13 mouse cellular contexts compared by ENCODE assay signal in the genomic region with DNA sequence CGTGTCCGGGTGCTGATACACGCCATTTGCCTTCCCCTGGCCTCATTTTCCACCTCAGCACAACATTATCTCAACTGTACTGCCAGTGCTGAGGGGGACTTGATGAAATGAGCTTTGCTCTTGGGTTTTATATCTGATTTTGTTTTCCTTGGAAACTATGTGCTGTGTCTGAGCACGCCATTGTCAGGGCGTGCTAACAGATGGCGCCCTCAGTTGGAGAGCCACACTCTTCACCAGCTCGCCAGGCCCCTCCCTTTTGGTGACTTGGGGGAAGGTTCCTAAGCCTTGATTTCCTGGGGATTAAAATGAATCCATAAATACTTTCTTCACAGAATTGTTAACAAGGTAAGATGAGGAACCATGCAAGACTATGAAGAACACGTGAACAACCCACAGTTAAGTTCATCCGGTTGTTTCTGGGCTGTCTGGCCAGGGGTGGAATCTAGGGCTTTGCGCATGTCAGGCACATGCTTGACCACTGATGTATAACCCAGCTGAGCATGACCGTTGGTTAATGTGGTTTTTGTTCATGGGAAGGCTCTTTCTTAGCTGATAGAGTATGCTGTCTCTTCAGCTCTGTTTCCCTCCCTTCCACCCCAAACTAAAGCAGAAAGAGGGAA.
DNase-seq lines count a peak whose midpoint lies in the region; ATAC-seq and TF ChIP-seq lines count a peak whose summit lies in the region.
"Had no signal": no experiment of that assay in that cellular context is flagged by ENCODE, and none has a peak within 500 bp of the region (broad histone marks: within the 10 kb centered on the region; RNA-seq: fewer than 3 reads in every experiment).

No protein-coding gene starts in this region.

- dilution Hi-C loops in CH12.LX (cut with MboI; ENCODE audit: extremely low pct_ligation_motif_present, extremely low pct_unique_long_range_greater_than_20kb, low sequenced_read_pairs): no loop called here

- H3K4me2 ChIP-seq in CH12.LX (ENCODE audit: insufficient read depth, low read depth, poor library complexity, severe bottlenecking): no peak overlapping the region
- no peak overlapping the region for H3K4me2 ChIP-seq in embryonic facial prominence, embryonic 15.5 days (replicated peaks)
- H3K4me2 ChIP-seq: midbrain, embryonic 13.5 days had no signal

- TF ChIP-seq EP300 in heart, adult 2 months (IDR thresholded peaks at IDR 0.05; ENCODE audit: insufficient read depth, low read depth, low read length): no peak
- no peak for TF ChIP-seq EP300 in CH12.LX (IDR thresholded peaks at IDR 0.05; ENCODE audit: low read length)

- peaks cover 14% of the 10 kb centered on the region for H3K79me2 ChIP-seq in heart, adult 2 months (replicated peaks; ENCODE audit: control insufficient read depth, insufficient read depth, low read length)
- no peaks in the 10 kb centered on the region for H3K79me2 ChIP-seq in CH12.LX (replicated peaks; ENCODE audit: control insufficient read depth, extremely low read depth, insufficient read depth, poor library complexity, severe bottlenecking)

- no peaks in the 10 kb centered on the region for H3K9me3 ChIP-seq in CH12.LX (replicated peaks; ENCODE audit: low read length)
- H3K9me3 ChIP-seq in embryonic facial prominence, embryonic 15.5 days (replicated peaks): no peaks in the 10 kb centered on the region
- H3K9me3 ChIP-seq: midbrain, embryonic 13.5 days had no signal

- no peak overlapping the region for H3K27ac ChIP-seq in heart, adult 2 months
- H3K27ac ChIP-seq in CH12.LX (ENCODE audit: insufficient read depth, low read depth): no peak overlapping the region
- H3K27ac ChIP-seq in embryonic facial prominence, embryonic 15.5 days (replicated peaks): peak overlapping the region; percentile 61
- H3K27ac ChIP-seq: midbrain, embryonic 13.5 days had no signal

- TF ChIP-seq POLR2A in heart, adult 2 months (IDR thresholded peaks at IDR 0.05; ENCODE audit: insufficient read depth, low read depth, low read length): no peak
- no peak for TF ChIP-seq POLR2A in CH12.LX (IDR thresholded peaks at IDR 0.05; ENCODE audit: low read depth, low read length)

- H3K4me1 ChIP-seq in heart, adult 2 months (ENCODE audit: control insufficient read depth, insufficient read depth, low read length): peaks cover 42% of the 10 kb centered on the region
- H3K4me1 ChIP-seq in CH12.LX (ENCODE audit: control insufficient read depth in 1 of 2, insufficient read depth in 2 of 2): no peaks in the 10 kb centered on the region
- peaks cover 80% of the 10 kb centered on the region for H3K4me1 ChIP-seq in embryonic facial prominence, embryonic 15.5 days

- peak; percentile 31; the same call in 1 of the 2 replicates for TF ChIP-seq CTCF in heart, adult 2 months (IDR thresholded peaks at IDR 0.05)
- TF ChIP-seq CTCF in CH12.LX (conservative IDR thresholded peaks at IDR 0.05 in 1 of 2, IDR thresholded peaks at IDR 0.05 in 1 of 2; ENCODE audit: low read depth in 2 of 2, low read length in 2 of 2): peak in 1 of 2 experiments; percentile 22; a peak in 1 of 4 replicates

- no peak overlapping the region for H3K4me3 ChIP-seq in heart, adult 2 months
- H3K4me3 ChIP-seq in CH12.LX (replicated peaks in 1 of 3; ENCODE audit: low read depth in 2 of 3, low read length in 2 of 3, poor library complexity in 1 of 3): no peak overlapping the region
- H3K4me3 ChIP-seq in embryonic facial prominence, embryonic 15.5 days (replicated peaks): no peak overlapping the region
- H3K4me3 ChIP-seq: midbrain, embryonic 13.5 days had no signal

- no peak overlapping the region for H3K9ac ChIP-seq in heart, adult 2 months (ENCODE audit: low read depth, low read length)
- no peak overlapping the region for H3K9ac ChIP-seq in CH12.LX (ENCODE audit: insufficient read depth, low read depth)
- no peak overlapping the region for H3K9ac ChIP-seq in embryonic facial prominence, embryonic 15.5 days
- H3K9ac ChIP-seq: midbrain, embryonic 13.5 days had no signal

- no peak for ATAC-seq in embryonic facial prominence, embryonic 15.5 days (ENCODE audit: insufficient number of reproducible peaks, low FRiP score, low TSS enrichment, low read depth)
- ATAC-seq: midbrain, embryonic 13.5 days had no signal

- H3K36me3 ChIP-seq in heart, adult 2 months (ENCODE audit: control insufficient read depth, insufficient read depth, low read length): peaks cover 60% of the 10 kb centered on the region
- peaks cover 32 to 85% of the 10 kb centered on the region in 2 experiments for H3K36me3 ChIP-seq in CH12.LX (replicated peaks in 1 of 2; ENCODE audit: control insufficient read depth in 1 of 2, insufficient read depth in 1 of 2, low read length in 1 of 2)
- H3K36me3 ChIP-seq in embryonic facial prominence, embryonic 15.5 days: peaks cover 79% of the 10 kb centered on the region

- 69% methylated on average over 11 of the region's 11 CpGs for WGBS in heart, adult 2 months
- WGBS in embryonic facial prominence, embryonic 15.5 days: 60% methylated on average over 11 of the region's 11 CpGs

- DNase-seq in heart, adult 2 months: no peak
- no peak for DNase-seq in heart, postnatal 25 days (ENCODE audit: low spot score)
- DNase-seq in CH12.LX (ENCODE audit: extremely low read depth): no peak
- peak; percentile 82 for DNase-seq in cerebellum, adult 11-12 months
- DNase-seq in thymus, postnatal 25 days: no peak
- DNase-seq in right cerebral cortex, postnatal 4 days: no peak
- DNase-seq: adrenal gland, postnatal 10 days; heart, postnatal 14 days; layer of hippocampus, adult 9-11 months; retina, postnatal 1 day; thymus, postnatal 14 days had no signal

- intact Hi-C loops in heart, adult 2 months (cut with DNase I): no loop called here
- intact Hi-C loops in heart, postnatal 25 days (cut with DNase I): no loop called here

- TF ChIP-seq RAD21 in CH12.LX (IDR thresholded peaks at IDR 0.05; ENCODE audit: low read depth, low read length): no peak; the same call in 1 of the 2 replicates

- no peaks in the 10 kb centered on the region for H3K27me3 ChIP-seq in heart, adult 2 months (ENCODE audit: control insufficient read depth, insufficient read depth, low read length)
- no peaks in the 10 kb centered on the region for H3K27me3 ChIP-seq in CH12.LX (replicated peaks)
- no peaks in the 10 kb centered on the region for H3K27me3 ChIP-seq in embryonic facial prominence, embryonic 15.5 days
- H3K27me3 ChIP-seq: midbrain, embryonic 13.5 days had no signal

- in situ Hi-C loops in CH12.LX (cut with MboI; ENCODE audit: low pct_ligation_motif_present, low pct_unique_long_range_greater_than_20kb, low sequenced_read_pairs): no loop called here

TF ChIP-seq in CH12.LX, 34 proteins besides CTCF, POLR2A, EP300 and RAD21:
- no peak for TF ChIP-seq GABPA (IDR thresholded peaks at IDR 0.05; ENCODE audit: insufficient replicate concordance, low read depth, low read length)
- TF ChIP-seq SMC3 (IDR thresholded peaks at IDR 0.05; ENCODE audit: low read depth, low read length): peak; percentile 16; the same call in 1 of the 2 replicates
